Mouse (Mus musculus) intestine, postnatal 0 days (tissue): ENCODE measurements at regions not wholly inside any gene's neighbourhood (a gene's known extent, or its start where the extent isn't known, plus 50 kb on each side); places are given as distances from the start of the nearest gene placed in this dataset.
A peak's percentile ranks its signal among the peaks of the same experiment; 100 is the strongest.
"Not testable (repeated sequence)": the region's sequence is repeated elsewhere in the genome, so short reads cannot be mapped to it uniquely, and the experiment has no call there.

Experiments used
- ATAC-seq: fragments of 200-750 bp; cut with Nextera tagmentation; 2 replicates; pipeline ENCODE4 v1.8.0; 2017; ENCODE audit warnings: mild to moderate bottlenecking, moderate TSS enrichment, moderate library complexity
- H3K27ac ChIP-seq: fragments of 300-500 bp; sonication (generic); 2 replicates; pipeline ENCODE4 v1.5.1; 2014; ENCODE audit warnings: mild to moderate bottlenecking, low read depth, low read length, moderate library complexity
- H3K27me3 ChIP-seq: fragments of 300-500 bp; sonication (generic); replicated peaks from 2 replicates; pipeline ENCODE4 v1.6.1; 2014; ENCODE audit warnings: low read length, mixed read lengths; ENCODE audit not compliant: control insufficient read depth, insufficient read depth
- H3K36me3 ChIP-seq: fragments of 300-500 bp; sonication (generic); 2 replicates; pipeline ENCODE4 v1.6.1; 2014; ENCODE audit warnings: mild to moderate bottlenecking, moderate library complexity; ENCODE audit not compliant: control insufficient read depth, insufficient read depth
- H3K4me1 ChIP-seq: fragments of 300-500 bp; sonication (generic); replicated peaks from 2 replicates; pipeline ENCODE4 v1.6.1; 2014; ENCODE audit warnings: antibody characterized with exemption, low read length, mixed read lengths; ENCODE audit not compliant: control insufficient read depth, insufficient read depth
- H3K4me2 ChIP-seq: fragments of 300-500 bp; sonication (generic); replicated peaks from 2 replicates; pipeline ENCODE4 v1.6.1; 2014; ENCODE audit warnings: low read depth, mild to moderate bottlenecking, moderate library complexity
- H3K4me3 ChIP-seq: fragments of 300-500 bp; sonication (generic); 2 replicates; pipeline ENCODE4 v1.5.1; 2014; ENCODE audit warnings: low read depth, low read length
- H3K9ac ChIP-seq: fragments of 300-500 bp; sonication (generic); 2 replicates; pipeline ENCODE4 v1.6.1; 2014; ENCODE audit warnings: mild to moderate bottlenecking, low read depth, low read length
- H3K9me3 ChIP-seq: fragments of 300-500 bp; sonication (generic); 2 replicates; pipeline ENCODE4 v1.6.1; 2016; ENCODE audit warnings: mixed run types; ENCODE audit not compliant: control insufficient read depth
- CTCF ChIP-seq: sonication (generic); IDR thresholded peaks from 2 replicates; pipeline ENCODE4 v1.5.1; 2016; ENCODE audit warnings: low read depth, mild to moderate bottlenecking, control low read depth, antibody characterized with exemption, moderate library complexity
- WGBS: fragments of 180-500 bp; shearing (Covaris S2); extraction: QIAGEN DNeasy Blood & Tissue Kit; methylation state at CpG from one replicate; pipeline ENCODE4 v1.1.7; 2014; 5-methylcytosine and 5-hydroxymethylcytosine counted together

- no peaks in the 10 kb centered on the region for H3K27me3 ChIP-seq
- no peak overlapping the region for H3K4me2 ChIP-seq
- no peak overlapping the region for H3K4me3 ChIP-seq
- H3K4me1 ChIP-seq: no peaks in the 10 kb centered on the region
- TF ChIP-seq CTCF: peak; percentile 22; the same call in 1 of the 2 replicates
- no peak for ATAC-seq
- no peaks in the 10 kb centered on the region for H3K9me3 ChIP-seq
- no peak overlapping the region for H3K9ac ChIP-seq
- no peaks in the 10 kb centered on the region for H3K36me3 ChIP-seq
- 65% methylated on average over 1 of the region's 1 CpGs for WGBS
- no peak overlapping the region for H3K27ac ChIP-seq
These were observed 73.4 kb upstream of the Lipo1 start for GRCm38 (mm10) chr19:33860658-33861057.

DNA sequence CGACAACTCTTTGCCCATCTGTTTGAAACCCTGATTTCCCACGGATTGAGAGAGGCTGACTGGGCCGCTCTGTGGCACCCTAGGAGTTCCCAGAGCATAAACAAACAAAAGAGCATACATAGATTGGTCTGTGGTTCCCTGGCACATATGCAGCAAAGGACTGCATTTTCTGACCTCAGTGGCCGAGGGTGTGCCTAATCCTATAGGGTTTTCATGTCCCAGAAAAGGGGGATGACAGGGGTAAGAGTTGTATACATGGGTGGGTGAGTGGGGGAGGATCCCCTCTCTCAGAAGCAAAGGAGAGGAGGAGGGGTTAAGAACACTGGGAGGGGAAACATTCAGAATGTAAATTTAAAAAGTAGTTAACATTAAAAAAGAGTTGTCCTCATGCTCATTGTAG, 63.8 kb upstream of the Lipo1 start:
- H3K36me3 ChIP-seq: no peaks in the 10 kb centered on the region
- H3K27me3 ChIP-seq: no peaks in the 10 kb centered on the region
- no peak overlapping the region for H3K9ac ChIP-seq
- 75% methylated on average over 4 of the region's 4 CpGs for WGBS
- no peak overlapping the region for H3K27ac ChIP-seq
- no peak overlapping the region for H3K4me3 ChIP-seq
- TF ChIP-seq CTCF: no peak
- H3K4me2 ChIP-seq: no peak overlapping the region
- H3K4me1 ChIP-seq: no peaks in the 10 kb centered on the region
- H3K9me3 ChIP-seq: no peaks in the 10 kb centered on the region
- no peak for ATAC-seq

GRCm38 (mm10) chr19:33850611-33851010, 63.4 kb upstream of the Lipo1 start:
- no peak overlapping the region for H3K9ac ChIP-seq
- no peaks in the 10 kb centered on the region for H3K27me3 ChIP-seq
- no peaks in the 10 kb centered on the region for H3K36me3 ChIP-seq
- H3K9me3 ChIP-seq: no peaks in the 10 kb centered on the region
- no peaks in the 10 kb centered on the region for H3K4me1 ChIP-seq
- no peak overlapping the region for H3K27ac ChIP-seq
- TF ChIP-seq CTCF: no peak
- ATAC-seq: no peak
- no peak overlapping the region for H3K4me3 ChIP-seq
- no peak overlapping the region for H3K4me2 ChIP-seq

- H3K9ac ChIP-seq, H3K4me3 ChIP-seq, H3K27me3 ChIP-seq, H3K4me2 ChIP-seq, H3K4me1 ChIP-seq, ATAC-seq, H3K36me3 ChIP-seq, H3K27ac ChIP-seq, H3K9me3 ChIP-seq: not testable (repeated sequence)
- 85% methylated on average over 3 of the region's 3 CpGs for WGBS
These were observed 62.9 kb upstream of the Lipo1 start for GRCm38 (mm10) chr19:33850136-33850535.

- H3K9me3 ChIP-seq, H3K4me3 ChIP-seq, ATAC-seq, H3K4me1 ChIP-seq, H3K4me2 ChIP-seq, H3K27me3 ChIP-seq, H3K36me3 ChIP-seq, H3K9ac ChIP-seq, H3K27ac ChIP-seq: not testable (repeated sequence)
- 76% methylated on average over 6 of the region's 6 CpGs for WGBS
These were observed 62.2 kb upstream of the Lipo1 start for GRCm38 (mm10) chr19:33849291-33850044.
